Comparison of ENCODE assay signal across 16 mouse cellular contexts in genomic region chr14:86300811-86301210, GRCm38 (mm10).
"Had no signal": no experiment of that assay in that cellular context is flagged by ENCODE, and none has a peak within 500 bp of the region (broad histone marks: within the 10 kb centered on the region; RNA-seq: fewer than 3 reads in every experiment).

No protein-coding gene starts in this region.

- H3K27ac ChIP-seq: neural tube, embryonic 13.5 days; neural tube, embryonic 15.5 days; stomach, embryonic 15.5 days; stomach, postnatal 0 days had no signal

- H3K27me3 ChIP-seq: neural tube, embryonic 13.5 days; neural tube, embryonic 15.5 days; stomach, embryonic 15.5 days had no signal

- H3K4me2 ChIP-seq: neural tube, embryonic 13.5 days; neural tube, embryonic 15.5 days; stomach, embryonic 15.5 days had no signal

- H3K36me3 ChIP-seq: neural tube, embryonic 13.5 days; neural tube, embryonic 15.5 days; stomach, embryonic 15.5 days had no signal

- H3K9ac ChIP-seq: neural tube, embryonic 13.5 days; neural tube, embryonic 15.5 days; stomach, embryonic 15.5 days had no signal

- H3K4me1 ChIP-seq: neural tube, embryonic 13.5 days; neural tube, embryonic 15.5 days; stomach, embryonic 15.5 days had no signal

- H3K4me3 ChIP-seq: neural tube, embryonic 13.5 days; neural tube, embryonic 15.5 days; stomach, embryonic 15.5 days had no signal

- DNase-seq: retina, postnatal 1 day; right cerebral cortex, adult 18-20 months; right cerebral cortex, postnatal 14 days; right cerebral cortex, postnatal 25 days; right cerebral cortex, postnatal 4 days; spleen, adult 18-20 months; thymus, adult 18-20 months; thymus, adult 2 months; thymus, postnatal 14 days; thymus, postnatal 25 days; thymus, postnatal 36 days; thymus, postnatal 4 days had no signal

- H3K9me3 ChIP-seq: neural tube, embryonic 15.5 days; stomach, embryonic 15.5 days had no signal
